Mouse (Mus musculus) ES-CJ7 (cell line): ENCODE results near the gene Msh5.
A peak's percentile ranks its signal among the peaks of the same experiment; 100 is the strongest.

Source experiments
- DNase-seq: peaks from one replicate; pipeline ENCODE4 v3.0.0; 2011; ENCODE audit warnings: low read depth, low spot score

Msh5 gene

DNA sequence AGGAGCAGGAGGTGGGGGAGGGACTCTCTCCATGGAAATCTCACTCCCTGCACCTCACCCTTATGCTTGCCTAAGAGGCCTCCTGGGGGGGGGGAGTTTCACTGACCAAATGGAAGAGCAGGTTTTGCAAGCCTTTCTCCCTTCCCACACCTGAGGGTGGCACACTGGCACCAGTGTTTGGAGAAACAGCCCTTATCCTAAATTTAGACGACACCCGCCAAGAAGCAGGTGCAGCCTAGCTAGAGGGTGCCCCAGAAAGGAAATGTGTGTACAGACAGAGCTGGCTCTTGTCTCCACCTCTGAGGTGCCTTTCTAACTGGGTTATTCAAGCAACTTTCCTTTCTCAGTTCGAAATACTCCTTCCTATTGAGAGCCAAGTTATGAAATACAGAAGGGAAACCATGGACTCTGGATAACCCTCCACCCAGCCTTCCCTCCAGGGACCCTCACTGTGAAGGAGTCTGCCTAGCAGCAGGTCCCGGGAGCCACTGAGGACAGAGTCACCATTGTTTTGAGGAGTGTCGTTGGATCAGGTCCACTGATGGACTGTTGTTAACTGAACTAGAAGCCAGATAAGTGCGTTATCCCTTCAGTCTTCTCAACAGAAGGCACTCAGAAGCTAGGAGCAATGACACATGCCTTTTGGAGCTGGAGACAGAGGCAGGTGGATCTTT, 24.1 kb upstream of the Msh5 start:
- no peak for DNase-seq

DNA sequence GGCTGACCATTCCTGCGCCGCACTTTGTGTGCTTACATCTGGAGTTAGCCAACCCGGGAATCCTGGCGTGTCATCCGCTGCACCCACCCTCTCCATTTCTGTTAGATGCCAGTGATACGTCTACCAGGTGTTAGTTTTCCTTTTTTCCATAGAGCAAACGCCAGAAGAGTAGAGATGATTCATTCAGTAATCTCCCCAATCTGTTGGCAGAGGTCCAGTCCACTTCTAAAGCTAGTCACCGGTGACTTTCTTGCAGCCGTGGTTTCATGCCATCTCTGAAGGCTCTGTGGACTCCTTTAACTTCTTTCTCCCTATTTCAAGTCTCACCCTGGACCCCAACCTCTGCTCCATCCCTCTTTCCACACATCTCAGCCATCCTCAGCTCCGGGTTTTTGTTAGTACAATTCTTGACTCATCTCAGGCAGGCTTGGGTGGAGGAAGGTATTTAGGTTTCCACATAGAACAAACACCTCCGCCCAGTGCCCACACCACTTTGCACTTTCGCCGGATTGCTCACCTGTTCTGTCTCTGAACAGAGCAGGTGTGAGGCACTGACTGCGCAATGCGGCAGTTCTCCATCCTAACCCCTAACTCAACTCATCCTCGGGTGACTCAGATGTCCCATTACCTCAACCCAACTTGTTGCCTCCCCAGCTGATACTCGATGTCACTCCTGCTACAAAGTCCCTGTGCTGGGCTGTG, 21.8 kb upstream of the Msh5 start:
- no peak for DNase-seq

DNA sequence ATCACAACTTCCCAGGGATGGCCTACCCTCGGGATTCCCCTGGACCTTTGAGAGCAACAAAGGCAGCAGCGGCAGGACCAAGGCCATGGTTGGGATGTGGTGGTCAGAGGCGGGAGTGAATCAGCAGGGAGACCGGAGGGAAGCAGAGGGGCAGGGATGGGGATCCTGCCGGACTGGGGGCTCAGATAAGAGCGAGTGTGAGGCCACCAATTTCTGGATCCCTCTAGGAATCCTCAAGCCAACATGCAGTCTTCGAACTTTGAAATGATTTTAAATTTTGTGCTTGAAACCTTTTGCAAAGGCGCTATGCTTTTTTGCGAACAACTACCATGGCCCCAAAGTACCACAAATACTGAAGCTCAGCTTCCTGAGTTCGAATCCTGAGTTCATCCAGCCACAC, 19.5 kb upstream of the Msh5 start, which contains the start of gene Mpig6b:
Gene Mpig6b (minus strand): TSS at position 101 of the 400 bp plus-strand sequence.
- DNase-seq, result no peak

DNA sequence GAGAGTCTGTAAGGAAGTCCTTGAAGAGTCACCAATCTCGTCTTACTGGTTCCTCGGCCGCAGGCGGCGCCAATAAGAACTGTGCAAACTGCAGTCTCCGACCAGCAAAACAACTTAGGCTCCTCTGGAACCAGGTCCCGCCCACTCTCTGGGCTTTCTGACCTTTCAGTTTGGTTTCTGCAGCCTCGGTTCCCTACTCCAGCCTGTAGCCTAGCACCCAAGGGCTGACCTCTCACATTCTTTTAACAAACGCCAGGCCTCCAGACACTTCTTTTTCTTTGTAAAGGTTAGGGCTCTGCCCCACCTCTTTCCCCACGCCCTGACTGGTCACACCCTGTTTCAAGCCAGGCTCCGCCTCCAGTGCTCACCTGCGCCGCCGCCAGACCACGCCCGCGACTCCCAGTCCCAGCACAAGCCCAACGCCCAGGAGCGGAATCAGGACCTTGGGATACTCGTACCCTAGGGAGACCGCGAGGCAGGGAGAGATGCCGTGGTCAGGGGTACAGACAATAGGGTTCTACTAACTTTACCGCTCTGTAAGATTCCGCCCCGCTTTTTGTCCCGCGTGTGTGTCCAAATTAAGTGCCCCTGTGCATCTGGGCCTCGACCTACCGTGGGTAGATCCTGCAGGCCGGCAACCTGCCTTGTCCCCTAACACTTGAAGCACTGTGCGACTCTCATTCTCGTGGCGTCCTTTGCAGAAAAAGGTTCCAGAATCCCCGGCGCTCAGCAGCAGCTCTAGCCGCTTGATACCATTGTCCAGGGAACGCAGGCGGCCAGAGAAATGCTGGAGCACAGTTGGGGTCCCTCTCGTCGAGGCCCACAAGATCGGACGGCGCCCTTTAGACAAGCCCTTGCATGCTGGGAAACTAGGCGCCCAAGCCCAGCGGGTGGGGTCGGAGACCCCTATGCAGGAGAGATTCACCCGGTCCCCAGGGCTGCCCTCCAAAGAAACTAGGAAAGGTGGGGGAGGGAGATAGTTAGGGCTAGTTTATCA, 18.7 kb upstream of the Msh5 start, which contains the start of gene Ly6g6c:
Gene Ly6g6c (plus strand): TSS at position 438 of the 997 bp plus-strand sequence.
- peak; percentile 89 for DNase-seq

DNA sequence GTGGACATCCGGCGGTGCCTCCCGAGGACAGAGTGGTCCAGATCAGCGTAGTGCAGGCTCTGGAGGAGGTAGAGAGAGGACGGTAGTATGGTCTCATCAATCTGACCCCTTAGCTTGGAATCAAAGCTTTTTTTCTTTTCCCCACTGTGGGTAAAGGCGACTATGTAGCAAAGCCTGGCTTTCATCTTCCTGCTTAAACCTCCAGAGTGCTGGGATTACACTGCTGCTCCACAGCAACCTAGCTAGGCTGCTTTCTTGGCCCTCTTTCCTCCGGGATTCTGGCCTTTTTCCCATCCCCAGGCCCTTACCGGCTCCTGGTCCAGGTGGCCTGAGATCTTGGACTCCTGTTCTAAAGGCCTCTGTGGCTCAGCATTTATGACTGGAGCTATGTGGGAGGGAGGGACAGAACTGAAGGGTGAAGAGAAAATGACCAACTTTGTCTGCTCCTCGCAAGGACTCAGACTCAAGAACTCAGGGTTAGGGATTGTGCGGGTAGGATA, 17.9 kb upstream of the Msh5 start:
- no peak for DNase-seq

DNA sequence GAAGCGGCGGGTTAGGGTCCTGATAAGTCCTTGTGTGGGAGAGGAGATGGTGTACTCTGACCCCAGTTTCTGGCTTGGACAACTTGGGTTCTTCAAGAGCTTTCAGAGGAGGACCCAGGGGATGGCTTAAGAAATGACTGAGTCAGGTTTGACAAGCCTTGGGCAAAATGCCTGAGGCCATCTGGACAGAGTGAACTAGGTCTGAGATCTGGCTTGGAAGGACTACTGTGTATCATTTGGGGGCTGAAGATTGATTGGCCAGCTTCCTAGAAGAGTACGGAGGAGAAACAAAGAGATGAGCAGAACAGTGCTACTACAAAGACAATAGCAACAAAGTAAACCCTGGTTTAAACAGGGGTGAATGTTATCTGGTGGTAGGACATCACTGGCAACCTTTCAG, 16.9 kb upstream of the Msh5 start:
- DNase-seq, result no peak

DNA sequence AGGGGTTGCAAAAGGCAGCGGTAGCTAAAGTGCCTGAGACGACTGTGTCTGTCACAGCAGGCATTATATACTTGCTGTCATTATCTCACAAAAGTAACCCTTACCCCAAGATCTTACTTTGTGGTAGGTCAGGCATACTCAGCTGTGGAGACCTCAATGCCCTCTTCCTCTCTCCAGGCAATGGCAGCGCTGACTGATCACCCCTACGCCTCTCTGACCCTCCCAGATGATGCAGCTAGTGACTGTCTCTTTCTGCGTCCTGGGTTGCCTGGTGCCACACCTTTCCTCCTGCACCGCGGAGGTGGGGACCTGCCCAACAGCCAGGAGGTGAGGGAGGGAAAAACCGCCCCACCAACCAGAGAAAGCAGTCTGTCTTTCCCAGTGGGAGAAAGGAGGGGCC, 14.8 kb upstream of the Msh5 start:
- peak; percentile 41 for DNase-seq

DNA sequence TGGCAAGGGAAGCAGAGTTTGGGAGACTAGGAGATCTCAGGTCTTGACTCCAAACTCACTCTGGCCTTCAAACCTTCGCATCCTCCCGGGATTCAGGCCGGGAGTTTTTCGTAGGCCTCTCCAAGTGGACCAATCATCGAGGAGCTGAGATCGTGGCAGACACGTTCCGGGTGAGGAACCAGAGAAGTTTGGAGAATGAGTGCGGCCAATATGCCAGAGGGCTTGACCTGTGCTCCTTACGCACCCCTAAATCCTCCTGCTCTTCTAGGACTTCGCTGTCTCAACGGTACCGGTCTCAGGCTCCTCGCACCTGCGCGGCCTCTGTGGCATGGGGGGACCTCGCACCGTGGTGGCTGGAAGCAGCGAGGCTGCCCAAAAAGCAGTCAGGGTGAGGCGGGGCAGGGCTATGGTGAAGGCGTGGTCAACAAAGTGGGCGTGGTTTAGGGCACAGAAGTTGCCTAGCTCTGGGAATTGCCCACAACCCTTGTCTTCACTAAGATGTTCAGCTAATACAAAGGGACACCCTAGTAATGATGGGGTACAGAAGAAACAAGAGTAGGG, 14.3 kb upstream of the Msh5 start:
- DNase-seq, result peak; percentile 61

DNA sequence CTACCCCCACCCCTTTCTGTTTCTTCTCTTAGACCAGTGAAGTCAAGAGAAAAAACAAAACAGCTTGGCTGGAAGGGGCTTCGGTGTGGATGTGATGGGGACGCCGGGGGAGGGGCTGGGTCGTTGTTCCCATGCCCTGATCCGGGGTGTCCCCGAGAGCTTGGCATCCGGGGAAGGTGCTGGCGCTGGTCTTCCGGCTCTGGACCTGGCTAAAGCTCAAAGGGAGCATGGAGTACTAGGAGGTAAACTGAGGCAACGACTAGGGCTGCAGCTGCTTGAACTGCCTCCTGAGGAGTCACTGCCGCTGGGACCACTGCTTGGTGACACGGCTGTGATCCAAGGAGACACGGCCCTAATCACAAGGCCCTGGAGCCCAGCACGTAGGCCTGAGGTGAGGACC, 13.5 kb upstream of the Msh5 start:
- DNase-seq, result no peak

DNA sequence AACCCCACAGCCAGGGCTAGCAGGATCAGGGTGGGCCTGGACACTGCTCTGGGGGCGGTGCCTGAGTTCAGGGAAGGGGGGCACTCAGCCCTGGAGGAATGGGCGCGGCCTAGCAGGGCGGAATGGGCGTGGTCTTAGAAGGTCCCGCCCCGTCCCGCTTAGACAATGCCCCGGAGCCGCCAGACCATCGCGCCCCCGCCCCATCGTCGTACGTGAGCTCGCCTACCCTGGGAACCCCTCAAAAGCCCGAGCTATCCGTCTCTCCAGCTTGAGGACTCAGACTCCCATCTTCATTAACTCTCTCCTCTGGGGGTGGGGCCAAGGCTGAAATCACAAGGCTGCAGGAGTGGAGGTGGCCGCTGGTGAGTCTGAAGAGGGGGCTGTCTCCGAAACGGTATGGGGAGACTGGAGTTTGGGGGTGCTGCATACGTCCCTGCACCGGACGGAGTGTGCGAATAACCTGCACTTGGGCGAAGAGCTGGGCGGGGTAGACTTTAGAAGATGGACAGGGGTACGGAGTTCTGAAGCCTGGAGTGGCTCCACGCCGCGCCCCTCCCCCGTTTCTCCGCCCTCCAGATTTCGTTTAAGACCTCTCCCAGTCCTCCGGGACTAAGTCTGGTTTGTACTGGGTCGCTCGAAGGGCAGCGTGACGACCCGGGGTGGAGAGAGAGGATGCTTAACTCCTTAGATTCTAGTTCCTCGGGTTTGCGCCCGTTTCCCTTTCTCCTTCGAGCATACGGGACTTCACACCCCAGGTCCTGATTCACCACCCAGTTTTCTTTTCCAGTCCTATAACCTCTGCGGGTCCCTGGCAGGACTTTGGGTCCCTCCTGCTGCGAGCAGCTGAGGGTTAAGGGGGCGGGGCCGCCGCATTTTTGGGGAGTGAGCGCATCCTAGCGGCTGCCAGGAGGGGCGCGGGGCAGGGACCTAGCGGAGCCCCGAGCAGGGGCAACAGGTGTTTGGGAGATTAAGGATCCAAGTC, 12.7 kb upstream of the Msh5 start, which contains the start of gene Ddah2:
Gene Ddah2 (plus strand): TSS at position 125 of the 982 bp plus-strand sequence.
- DNase-seq, result peak; percentile 91

DNA sequence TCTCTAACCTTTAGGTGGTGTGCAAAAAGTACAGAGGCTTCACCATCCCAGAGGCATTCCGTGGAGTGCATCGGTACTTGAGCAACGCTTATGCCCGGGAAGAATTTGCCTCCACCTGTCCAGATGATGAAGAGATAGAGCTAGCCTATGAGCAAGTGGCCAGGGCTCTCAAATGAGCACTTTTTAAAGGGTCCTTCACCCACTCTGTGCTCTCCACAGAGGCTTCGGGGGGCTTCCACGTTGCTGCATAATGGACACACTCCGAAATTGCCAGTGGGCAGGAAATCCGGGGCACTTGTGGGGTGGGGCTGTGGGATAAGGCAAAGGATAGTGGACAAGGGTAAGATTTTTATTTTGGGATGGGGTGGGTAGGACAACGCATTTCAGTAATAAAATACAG, 11.8 kb upstream of the Msh5 start:
- no peak for DNase-seq

DNA sequence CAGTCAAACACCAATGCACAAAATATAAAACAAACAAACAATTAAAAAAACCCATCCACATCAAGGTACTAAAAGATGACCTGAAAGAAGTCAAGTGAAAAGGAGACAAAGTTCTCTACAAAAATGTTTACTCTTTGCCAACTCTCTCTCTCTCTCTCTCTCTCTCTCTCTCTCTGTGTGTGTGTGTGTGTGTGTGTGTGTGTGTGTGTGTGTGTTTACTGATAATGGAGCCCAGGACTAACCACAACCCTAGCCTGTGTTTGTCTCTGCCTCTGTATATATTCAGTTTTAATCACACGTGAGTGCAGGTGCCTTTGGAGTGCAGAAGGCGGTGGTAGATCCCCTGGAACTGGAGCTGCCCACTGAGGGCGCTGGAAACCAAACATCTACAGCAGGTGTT, 10.5 kb upstream of the Msh5 start:
- DNase-seq, result no peak

DNA sequence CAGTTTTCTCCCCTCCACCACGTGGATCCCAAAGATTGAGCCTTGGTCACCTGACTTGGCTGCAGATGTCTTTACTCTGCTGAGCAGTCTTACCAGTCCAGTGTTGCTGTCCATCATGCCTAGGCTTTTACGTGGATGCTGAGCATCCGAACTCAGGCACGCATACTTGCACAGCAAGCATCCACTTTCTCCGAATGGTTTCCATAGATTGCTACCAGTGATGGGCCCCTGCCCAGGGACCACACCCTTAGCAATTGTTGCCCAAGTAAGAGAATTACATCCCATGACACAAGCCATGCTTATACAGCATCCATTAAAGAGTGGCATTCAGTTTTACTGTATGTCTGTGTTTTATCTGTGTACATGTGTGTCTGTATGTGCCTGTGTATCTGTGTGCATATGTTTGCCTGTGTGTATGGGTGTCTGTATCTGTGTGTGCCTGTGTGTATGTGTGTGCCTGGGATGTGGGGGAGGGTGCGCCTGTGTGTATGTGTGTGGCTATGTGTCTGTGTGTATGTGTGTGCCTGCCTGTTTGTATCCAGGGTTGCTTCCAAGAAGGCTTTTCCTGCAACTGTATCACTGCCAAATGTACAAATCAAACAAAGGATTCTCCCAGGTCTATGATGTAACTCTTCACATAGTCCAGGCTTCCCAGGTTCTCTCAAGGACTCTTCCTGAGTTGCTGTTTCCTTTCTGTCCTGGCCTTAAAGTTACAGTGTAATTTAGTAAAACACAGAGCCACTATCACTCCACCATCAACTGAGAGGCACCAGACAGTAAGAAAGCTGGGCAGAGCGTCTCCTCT, 9.3 kb upstream of the Msh5 start:
- no peak for DNase-seq

DNA sequence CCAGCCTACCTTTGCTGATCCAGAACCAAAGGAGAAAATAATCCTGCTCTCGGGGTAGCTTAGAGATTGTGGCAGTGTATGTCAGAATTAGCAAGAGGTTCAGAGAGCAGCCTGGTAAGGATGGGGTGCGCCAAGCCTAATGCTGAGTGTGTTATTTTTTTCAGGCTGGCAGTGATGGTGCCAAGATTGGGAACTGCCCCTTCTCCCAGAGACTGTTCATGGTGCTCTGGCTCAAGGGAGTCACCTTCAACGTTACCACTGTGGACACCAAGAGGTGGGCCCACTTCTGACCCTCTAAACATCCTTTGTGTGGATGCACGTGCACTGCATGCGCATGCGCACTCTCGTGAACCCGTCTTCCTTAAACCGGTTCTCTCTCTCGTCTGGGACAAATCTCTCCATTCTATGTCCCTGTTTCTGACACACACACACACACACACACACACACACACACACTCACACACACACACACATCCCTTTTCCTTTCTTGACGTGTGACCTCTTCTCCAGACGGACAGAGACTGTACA, 5.8 kb upstream of the Msh5 start:
- DNase-seq, result peak; percentile 42

DNA sequence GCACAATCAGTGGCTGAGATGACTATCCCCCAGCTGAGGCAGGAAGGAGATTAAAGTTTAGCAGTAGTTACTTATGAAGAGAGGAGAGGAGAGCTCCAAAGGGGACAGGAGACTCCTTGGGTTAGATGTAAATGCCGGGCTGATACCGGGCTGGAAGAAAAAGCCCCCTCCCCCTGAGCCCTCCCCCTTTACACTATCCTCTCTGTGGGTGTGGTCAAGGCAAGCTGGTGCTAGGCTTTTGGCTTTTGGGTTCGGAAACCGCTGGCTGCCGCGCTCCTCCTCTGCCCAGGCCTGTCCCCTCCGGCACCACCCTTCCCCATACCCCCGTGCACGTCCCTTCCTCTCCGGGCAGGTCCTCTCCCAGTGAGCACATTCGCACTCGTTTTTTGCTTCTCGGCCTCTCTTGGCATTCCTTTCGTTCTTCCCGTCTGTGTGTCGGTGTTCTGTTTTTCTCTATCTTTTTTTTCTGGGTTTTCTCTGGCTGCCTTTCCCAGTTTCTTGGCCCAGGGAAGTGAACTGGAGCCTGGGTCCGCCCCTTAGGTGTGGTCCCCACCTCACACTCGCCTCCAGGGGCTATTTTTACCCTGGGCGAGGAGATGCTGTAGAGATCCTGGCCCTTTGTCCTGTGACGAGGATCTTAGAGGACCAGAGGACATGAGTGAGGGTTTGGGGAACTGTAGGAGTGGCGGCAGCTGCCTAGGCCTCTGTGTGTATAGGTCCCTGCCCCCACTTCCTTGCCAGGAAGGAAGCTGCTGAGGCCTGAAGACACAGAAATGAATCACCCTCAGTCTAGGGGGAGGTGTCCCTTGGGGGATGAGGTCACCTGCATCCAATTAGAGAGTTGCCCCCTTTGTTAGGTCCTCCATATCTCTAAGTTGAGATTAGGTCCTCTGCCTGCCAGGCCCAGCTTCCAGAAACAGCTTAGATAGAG, 4.9 kb upstream of the Msh5 start:
- DNase-seq, result peak; percentile 83

DNA sequence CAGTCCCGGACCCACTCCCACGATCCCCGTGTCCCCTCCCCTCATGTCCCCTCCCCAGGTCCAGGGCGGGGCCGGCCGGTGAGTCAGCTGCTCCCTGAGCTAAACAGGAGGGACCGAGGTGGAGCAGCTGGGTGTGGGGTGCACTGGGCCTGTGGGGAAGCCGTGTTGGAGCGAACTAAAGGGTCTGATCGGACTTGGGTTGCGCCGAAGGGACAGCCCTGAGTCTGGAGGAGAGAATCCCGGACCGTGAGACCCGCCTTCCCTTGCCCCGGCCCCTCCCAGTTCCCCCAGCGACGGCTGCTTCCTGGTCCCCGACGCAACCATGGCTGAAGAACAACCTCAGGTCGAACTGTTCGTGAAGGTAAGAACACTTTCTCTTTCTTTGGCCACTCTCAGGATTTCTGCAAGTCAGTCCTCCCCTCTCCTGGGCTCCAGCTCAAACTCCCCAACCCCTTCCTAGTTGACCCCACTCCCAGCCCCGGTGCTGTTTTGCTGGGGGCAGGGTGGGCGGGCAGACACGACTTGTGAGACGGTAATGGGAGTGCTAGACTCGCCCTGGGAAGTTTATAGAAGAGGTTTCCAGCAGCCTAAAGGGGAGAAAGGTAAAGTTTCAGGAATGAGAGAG, 3.7 kb upstream of the Msh5 start:
- peak; percentile 55 for DNase-seq

DNA sequence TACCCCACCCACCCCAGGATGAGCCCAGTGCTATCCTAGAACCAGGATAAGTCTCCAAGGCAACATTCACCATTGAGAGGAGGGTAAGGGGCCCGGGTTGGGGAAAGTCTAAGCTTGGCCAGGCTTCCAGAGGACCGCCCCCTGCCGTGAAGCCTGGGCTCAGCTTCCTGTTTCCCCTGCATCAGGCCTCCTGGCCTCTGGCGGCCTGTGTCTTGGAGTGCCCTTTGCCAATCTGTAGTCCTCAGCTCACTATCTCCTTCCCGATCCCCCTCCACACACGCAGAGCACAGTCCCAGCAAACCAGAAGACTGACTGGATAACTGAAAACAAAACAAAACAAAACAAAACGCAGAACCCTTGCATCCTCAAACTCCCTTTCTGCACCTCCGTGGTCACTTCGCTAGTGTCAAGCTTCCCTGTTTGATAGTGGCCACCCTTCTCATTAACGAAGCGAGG, 3.0 kb upstream of the Msh5 start, which contains the start of gene Clic1:
Gene Clic1 (plus strand): TSS at position 406 of the 456 bp plus-strand sequence.
- DNase-seq, result peak; percentile 45
